Mouse (Mus musculus): ENCODE results near the gene Zmym5.

Gene Zmym5

DNA sequence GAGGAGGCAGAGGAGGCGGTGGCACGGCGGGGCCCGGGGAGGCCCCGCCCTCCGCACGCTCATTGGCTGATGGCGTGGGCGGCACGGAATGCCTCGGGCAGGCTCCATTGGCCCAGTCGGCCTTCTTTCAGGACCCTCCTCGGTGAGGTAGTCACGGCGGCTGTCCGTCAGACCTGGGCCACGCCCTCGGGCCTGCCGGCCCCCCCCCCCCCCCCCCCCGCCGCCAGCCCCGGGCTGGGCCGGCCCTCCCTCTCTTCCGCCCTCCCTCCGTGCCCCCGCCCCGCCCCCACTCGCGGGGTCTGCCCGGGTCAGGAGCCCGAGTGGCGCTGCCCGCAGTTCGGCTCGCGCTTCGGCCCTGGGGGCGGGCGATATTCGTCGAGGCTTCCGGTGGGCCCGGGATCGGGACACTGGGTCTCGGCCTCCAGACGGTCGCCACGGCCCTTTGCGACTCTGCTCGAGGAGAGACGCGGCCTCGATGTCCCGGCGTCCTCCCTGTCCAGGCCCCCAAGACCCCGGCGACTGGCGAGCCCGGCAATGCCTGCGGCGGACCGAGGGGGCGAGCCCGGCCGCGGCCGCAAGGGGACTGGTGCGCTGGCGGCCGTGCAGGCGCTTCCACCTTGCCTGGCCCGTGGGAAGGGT lies at the start of gene Zmym5:
Zmym5 (minus strand) TSS at position 16 of the 639 bp plus-strand sequence.
- under 1% methylated on average over 38 of the region's 72 CpGs for WGBS

DNA sequence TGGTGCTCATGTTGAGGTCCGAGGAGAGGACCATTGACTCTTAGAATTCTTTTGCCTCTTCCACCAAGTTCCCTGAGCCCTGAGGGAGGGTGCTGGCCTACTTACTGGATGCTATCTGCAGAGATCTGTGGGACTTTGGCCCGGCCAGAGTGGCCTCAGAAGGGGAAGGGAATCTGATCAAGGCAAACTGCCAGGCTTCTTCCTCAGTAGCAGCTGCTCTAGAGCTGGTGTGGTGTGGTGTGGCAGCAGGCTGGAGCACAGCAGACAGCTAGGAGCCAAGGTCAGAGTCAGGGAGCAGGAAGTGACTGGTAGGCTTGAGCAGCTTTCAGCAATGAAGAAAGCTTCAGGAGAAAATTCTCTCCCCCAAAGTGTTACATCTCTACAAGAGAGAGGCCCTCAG lies 38.2 kb upstream of the Zmym5 start:
- WGBS = 65% methylated on average over 2 of the region's 2 CpGs

- 69% methylated on average over 2 of the region's 2 CpGs for WGBS
Observed at GRCm38 (mm10) chr14:56848322-56848721, 36.8 kb upstream of the Zmym5 start.

- WGBS = 31% methylated on average over 2 of the region's 2 CpGs
Observed at GRCm38 (mm10) chr14:56844507-56844906, 33.0 kb upstream of the Zmym5 start.

GRCm38 (mm10) chr14:56844033-56844432 lies 32.5 kb upstream of the Zmym5 start:
- WGBS = 70% methylated on average over 4 of the region's 4 CpGs

- WGBS = 79% methylated on average over 5 of the region's 5 CpGs
Observed at GRCm38 (mm10) chr14:56834576-56834975, 23.1 kb upstream of the Zmym5 start.

DNA sequence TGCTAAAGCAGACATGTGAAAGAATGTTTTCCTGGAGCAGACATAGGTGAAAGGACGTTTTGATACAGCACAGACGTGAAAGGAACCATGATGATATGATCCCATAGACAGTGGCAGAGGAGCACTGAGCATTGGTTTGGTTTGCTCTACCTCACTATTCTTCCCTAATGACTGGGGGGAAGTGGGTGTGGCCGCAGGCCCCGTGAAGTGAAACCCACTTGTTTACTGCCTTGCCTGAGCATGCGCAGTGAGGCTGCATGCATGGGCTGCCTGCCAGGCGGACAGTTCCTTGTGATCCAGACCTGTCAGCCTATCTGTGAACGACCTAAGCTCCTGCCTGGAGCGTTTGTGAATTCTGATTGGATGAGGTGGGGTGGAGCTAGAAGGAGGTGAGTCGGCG lies 21.7 kb upstream of the Zmym5 start:
- 70% methylated on average over 10 of the region's 10 CpGs for WGBS

GRCm38 (mm10) chr14:56832563-56833113 lies 21.1 kb upstream of the Zmym5 start:
- 81% methylated on average over 1 of the region's 1 CpGs for WGBS

- WGBS = 94% methylated on average over 3 of the region's 3 CpGs
Observed at GRCm38 (mm10) chr14:56832147-56832546, 20.6 kb upstream of the Zmym5 start.

DNA sequence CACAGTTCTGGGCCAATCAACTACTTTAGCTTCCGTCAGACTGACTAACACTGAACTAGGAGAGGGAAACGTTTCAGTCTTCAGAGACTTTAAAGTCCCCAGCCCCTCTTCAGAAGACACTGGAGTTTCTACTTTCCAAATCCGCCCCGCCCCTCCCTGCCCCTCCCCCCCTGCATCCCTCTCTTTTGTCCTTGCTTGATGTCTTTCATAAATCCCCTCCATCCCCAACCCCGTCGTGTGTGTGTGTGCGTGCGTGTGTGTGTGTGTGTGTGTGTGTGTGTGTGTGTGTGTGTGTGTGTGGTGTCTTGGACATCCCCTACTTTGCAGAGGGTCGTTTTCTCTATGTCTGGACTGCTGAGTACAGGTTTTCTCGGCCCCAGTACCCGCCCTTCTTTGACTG lies 6.1 kb upstream of the Zmym5 start:
- WGBS = 23% methylated on average over 11 of the region's 11 CpGs

GRCm38 (mm10) chr14:56817131-56817530 lies 5.6 kb upstream of the Zmym5 start:
- WGBS = 89% methylated on average over 4 of the region's 4 CpGs

DNA sequence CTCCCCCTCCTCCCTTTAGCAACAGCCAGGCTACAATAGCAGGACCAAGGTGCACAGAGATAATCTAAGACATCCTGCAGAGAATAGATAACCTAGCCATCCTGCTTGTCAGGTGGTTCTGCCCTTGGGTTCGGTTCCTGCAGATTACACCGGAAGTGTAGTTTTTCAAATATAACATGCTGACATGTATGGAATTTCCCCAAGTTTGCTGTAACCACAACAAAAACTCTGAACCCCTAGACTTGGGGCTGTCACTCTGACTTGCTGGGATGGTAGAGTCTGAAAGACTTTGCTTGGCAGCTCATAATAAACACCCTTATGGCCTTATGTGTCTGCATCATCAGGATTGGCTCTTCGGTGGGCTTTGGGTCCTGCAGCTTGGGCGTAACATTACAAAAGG lies 5.0 kb upstream of the Zmym5 start:
- 96% methylated on average over 4 of the region's 4 CpGs for WGBS

GRCm38 (mm10) chr14:56812520-56813036 lies 1.1 kb upstream of the Zmym5 start:
- WGBS = 1% methylated on average over 35 of the region's 35 CpGs

DNA sequence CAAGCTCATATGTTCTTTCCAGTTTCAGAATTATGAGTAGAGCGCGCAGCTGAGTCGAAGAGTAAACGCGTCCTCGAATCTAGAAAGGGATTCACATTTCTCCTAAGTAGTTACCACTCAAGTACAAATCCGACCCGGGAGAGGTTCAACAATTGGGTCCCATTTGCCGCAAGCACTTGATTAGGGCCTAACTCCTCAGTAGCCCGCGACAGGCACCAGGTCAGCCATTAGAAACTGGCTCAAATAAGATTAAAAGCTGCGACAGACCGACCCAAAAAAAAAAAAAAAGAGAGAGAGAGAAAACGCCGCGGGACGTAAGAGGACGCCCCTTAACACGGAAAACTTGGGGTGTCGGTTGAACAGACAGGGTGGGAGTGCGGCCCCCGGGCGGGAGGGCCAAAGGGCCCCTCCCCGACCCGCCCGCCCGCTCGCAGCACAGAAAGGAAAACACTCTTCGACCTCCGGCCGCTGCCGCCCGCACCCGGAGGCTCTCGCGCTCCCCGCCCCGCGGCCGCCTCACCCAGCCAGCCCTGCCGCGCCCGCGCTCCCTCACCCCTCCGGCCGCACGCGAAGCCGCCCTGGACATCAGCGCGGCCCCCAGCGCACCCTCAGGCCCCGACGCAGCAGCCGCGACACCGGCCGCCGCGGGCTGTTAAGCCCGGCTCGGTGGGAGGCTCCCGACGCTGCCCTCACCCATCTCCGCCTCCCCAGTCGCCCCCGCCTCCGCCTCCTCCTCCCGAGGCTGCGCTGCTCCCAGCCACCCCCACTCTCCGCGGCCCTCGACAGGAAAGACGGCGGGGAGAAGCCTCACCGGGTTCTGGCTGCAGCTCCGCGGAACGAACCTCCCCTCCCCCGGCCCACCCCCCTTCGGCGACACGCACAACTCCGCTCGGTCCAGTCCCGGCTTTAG lies 480 bp downstream of the Zmym5 start:
- WGBS = under 1% methylated on average over 42 of the region's 86 CpGs

DNA sequence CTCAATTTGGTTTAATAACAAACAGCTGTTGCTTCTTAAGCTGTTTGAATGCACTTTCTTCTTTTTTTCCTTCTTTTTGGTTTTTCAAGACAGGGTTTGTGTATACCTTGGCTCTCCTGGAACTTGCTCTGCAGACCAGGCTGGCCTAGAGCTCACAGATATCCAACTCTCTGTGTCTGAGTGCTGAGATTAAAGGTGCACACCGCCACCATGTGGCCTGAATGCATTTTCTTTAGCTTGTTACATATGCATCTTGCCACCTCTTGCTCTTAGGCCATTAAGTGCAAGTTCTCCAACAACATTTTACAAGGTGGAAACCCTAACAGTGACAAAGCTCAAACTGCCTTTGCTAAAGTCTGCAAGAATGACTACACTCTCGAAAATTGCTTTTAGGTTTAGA lies 18.3 kb downstream of the Zmym5 start:
- WGBS = 48% methylated on average over 2 of the region's 2 CpGs

DNA sequence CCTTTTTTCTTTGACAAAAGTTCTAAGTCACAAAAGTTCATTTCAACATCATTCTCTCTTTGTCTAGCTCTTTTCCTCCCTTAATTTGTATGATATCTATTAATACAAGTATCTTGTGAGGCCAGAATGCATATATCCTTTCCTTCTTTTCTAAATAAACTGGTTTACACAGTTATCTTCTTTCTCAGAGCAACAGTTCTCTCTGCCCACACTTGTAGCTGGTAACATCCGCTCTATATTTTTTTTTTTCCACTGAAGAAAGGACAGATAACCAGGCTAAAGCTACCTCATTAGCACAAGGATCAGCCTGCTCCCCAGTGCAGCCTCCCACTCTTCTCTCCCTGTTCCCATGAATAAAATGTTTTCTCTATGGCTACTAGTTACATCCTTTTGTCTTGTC lies 26.9 kb downstream of the Zmym5 start:
- 66% methylated on average over 1 of the region's 1 CpGs for WGBS

- 36% methylated on average over 3 of the region's 3 CpGs for WGBS
Observed at GRCm38 (mm10) chr14:56778933-56779300, 32.6 kb downstream of the Zmym5 start.

DNA sequence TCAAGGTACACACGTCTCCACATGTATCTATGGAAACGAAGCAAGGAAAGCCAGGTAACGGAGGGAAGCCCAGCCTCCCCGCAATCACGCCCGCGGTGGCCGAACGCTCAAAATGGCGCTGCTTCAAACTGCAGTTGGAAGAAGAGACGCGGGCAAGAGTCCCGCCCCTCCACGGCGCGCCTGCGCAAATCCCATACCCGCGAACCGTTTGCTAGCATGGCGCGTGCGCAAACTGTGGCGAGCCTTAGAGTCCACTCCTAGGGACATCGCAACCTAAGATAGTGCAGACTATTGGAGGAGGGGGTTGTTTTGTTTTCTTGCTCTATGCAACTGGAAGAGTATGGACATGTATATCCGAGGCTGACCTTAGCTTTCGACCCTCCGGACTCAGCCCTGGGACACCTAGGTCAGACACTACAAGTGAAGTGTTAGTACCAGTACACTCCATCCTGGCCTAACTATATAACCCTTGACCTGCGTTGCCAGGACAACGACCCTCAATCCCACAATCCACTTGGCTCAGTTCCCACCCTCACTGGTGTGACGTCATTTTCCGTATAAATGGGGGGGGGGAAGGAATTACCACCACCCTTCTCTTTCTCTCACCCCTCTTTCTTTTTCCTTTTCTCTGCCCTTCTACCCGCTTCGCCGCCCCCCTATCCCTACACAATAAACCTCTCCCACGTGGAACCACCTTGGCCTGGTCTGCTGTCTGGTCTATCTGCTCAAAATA lies 33.1 kb downstream of the Zmym5 start, which contains the start of gene Pspc1:
Pspc1 (minus strand) TSS at position 117 of the 733 bp plus-strand sequence.
- WGBS = under 1% methylated on average over 36 of the region's 36 CpGs

DNA sequence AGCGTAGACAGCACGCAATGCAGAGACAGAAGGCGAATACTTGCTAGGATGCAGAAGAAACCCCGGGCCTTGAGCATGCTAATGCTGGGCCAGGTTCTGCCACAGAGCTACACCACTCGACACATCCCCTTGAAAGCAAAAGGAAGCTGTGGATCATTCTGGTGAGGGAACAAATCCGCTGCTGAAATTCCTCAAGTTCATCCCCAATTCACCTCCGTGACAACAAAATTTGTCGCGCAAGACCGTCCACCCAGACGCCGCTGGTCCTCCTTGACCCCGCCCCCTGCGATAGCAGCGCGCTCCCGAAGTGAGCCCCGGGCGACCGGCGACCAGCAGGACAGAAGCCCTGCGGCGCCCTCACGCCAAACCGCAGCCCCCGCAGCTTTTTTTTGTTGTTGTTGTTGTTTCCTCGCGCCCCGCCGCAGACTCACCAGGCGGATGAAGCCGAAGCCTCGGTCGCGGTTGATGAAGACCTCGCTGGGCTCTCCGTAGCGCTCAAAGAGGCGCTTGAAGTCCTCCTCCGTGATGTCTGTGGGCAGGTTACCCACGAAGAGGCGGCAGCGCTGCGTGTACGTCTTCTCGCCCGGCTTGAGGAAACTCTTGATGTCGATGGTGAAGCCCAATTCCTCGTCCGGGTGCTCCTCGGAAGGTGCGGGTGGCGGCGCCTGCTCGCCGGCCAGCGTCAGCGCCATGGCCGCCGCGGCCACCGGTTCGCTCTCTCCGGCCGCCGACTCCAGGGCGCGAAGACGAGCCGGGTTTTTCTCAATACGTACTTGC lies 34.0 kb downstream of the Zmym5 start:
- under 1% methylated on average over 71 of the region's 71 CpGs for WGBS

GRCm38 (mm10) chr14:56776571-56777238 lies 34.8 kb downstream of the Zmym5 start:
- 17% methylated on average over 11 of the region's 11 CpGs for WGBS
